Mouse (Mus musculus): ENCODE data around the gene Tbx10.
"Not testable (repeated sequence)": the region's sequence is repeated elsewhere in the genome, so short reads cannot be mapped to it uniquely, and the experiment has no call there.

The Tbx10 gene

GRCm38 (mm10) chr19:4004331-4004730, 11.8 kb downstream of the Tbx10 start:
- no peak for DNase-seq (ENCODE audit: low spot score)

GRCm38 (mm10) chr19:4005091-4005490, 12.5 kb downstream of the Tbx10 start:
- DNase-seq (ENCODE audit: low spot score), result no peak

GRCm38 (mm10) chr19:4005971-4006370, 13.4 kb downstream of the Tbx10 start:
- DNase-seq (ENCODE audit: low spot score), result no peak

- DNase-seq (ENCODE audit: low spot score), result no peak
Observed at GRCm38 (mm10) chr19:4011086-4011485, 18.5 kb downstream of the Tbx10 start.

GRCm38 (mm10) chr19:4012432-4013022, 20.0 kb downstream of the Tbx10 start, which contains the start of gene Ndufv1:
Ndufv1 (minus strand) TSS chr19:4012806.
- DNase-seq (ENCODE audit: low spot score), result peak; percentile 98

GRCm38 (mm10) chr19:4013066-4013465, 20.5 kb downstream of the Tbx10 start:
- no peak for DNase-seq (ENCODE audit: low spot score)

- no peak for DNase-seq (ENCODE audit: low spot score)
Observed at GRCm38 (mm10) chr19:4014802-4015201, 22.2 kb downstream of the Tbx10 start.

GRCm38 (mm10) chr19:4015635-4016034, 23.1 kb downstream of the Tbx10 start:
- no peak for DNase-seq (ENCODE audit: low spot score)

- no peak for DNase-seq (ENCODE audit: low spot score)
Observed at GRCm38 (mm10) chr19:4017921-4018587, 25.5 kb downstream of the Tbx10 start.

- DNase-seq (ENCODE audit: low spot score), result peak; percentile 81
Observed at GRCm38 (mm10) chr19:4018743-4019583, 26.4 kb downstream of the Tbx10 start.

- no peak for DNase-seq (ENCODE audit: low spot score)
Observed at GRCm38 (mm10) chr19:4023185-4023584, 30.6 kb downstream of the Tbx10 start.

- no peak for DNase-seq (ENCODE audit: low spot score)
Observed at GRCm38 (mm10) chr19:4027576-4027975, 35.0 kb downstream of the Tbx10 start.

- DNase-seq (ENCODE audit: low spot score), result no peak
Observed at GRCm38 (mm10) chr19:4032668-4033067, 40.1 kb downstream of the Tbx10 start.

GRCm38 (mm10) chr19:4033298-4033697, 40.7 kb downstream of the Tbx10 start:
- DNase-seq (ENCODE audit: low spot score), result no peak

- no peak for DNase-seq (ENCODE audit: low spot score)
Observed at GRCm38 (mm10) chr19:4033742-4034141, 41.2 kb downstream of the Tbx10 start.

- no peak for DNase-seq (ENCODE audit: low spot score)
Observed at GRCm38 (mm10) chr19:4036327-4037045, 43.9 kb downstream of the Tbx10 start.

- not testable (repeated sequence) for DNase-seq (ENCODE audit: low spot score)
Observed at GRCm38 (mm10) chr19:4037154-4037787, 44.7 kb downstream of the Tbx10 start.

GRCm38 (mm10) chr19:4037788-4038232, 45.3 kb downstream of the Tbx10 start, which contains the start of gene Gstp1:
Gstp1 (minus strand) TSS chr19:4037985.
- DNase-seq (ENCODE audit: low spot score), result peak; percentile 85

GRCm38 (mm10) chr19:4040941-4041340, 48.4 kb downstream of the Tbx10 start:
- DNase-seq (ENCODE audit: low spot score), result not testable (repeated sequence)

GRCm38 (mm10) chr19:4041500-4041899, 48.9 kb downstream of the Tbx10 start:
- not testable (repeated sequence) for DNase-seq (ENCODE audit: low spot score)

GRCm38 (mm10) chr19:4042124-4042523, 49.6 kb downstream of the Tbx10 start:
- DNase-seq (ENCODE audit: low spot score), result no peak

Data from ovary, adult 18-20 months (tissue).